Mouse (Mus musculus): ENCODE measurements around the gene Sergef. TPM values are rescaled to one million over a fixed set of nuclear protein-coding genes. Genes with fewer than 3 reads are reported as not detected.

Gene Sergef
- polyA plus RNA-seq, 1 experiment from 2014 or later, result 4.9 TPM

DNA sequence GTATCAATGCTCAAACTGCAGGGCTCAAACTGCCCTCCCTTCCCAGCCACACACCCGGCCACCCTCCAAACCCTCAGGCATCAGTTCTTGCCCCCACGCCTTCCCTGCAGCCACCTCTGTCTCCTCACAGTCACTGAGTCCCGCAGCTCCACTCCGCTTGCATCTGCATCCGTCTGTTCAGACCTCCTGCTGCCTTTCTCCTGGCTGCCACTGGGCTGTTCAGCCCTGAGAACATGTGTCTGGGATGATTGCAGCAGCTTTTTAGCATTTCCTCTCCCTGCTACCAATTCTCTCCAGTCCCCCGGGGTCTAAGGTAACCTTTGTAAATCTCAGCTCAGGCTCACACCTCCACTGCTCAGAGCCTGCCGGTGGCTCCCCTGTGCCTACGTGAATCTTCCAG, 109.7 kb downstream of the Sergef start:
- Histone ChIP-seq H3K9me3 (replicated peaks; ENCODE audit: control insufficient read depth, low read length) (no peaks in the 10 kb centered on the region), H3K9ac (ENCODE audit: low read depth, low read length) (no peak overlapping the region), H3K36me3 (ENCODE audit: control insufficient read depth, insufficient read depth) (no peaks in the 10 kb centered on the region), H3K4me2 (ENCODE audit: low read depth, low read length) (no peak overlapping the region), H3K4me3 (ENCODE audit: low read depth, low read length) (no peak overlapping the region), H3K27ac (ENCODE audit: low read length) (no peak overlapping the region), H3K27me3 (ENCODE audit: control insufficient read depth, insufficient read depth, low read depth, low read length) (no peaks in the 10 kb centered on the region), H3K4me1 (ENCODE audit: control insufficient read depth, low read depth, low read length) (no peaks in the 10 kb centered on the region)
- 63% methylated on average over 8 of the region's 8 CpGs for WGBS (ENCODE audit: insufficient replicate concordance)
- no peak for ATAC-seq (ENCODE audit: low read depth)

GRCm38 (mm10) chr7:46529259-46529658, 110.3 kb downstream of the Sergef start:
- Histone ChIP-seq H3K4me3 (ENCODE audit: low read depth, low read length) (no peak overlapping the region), H3K27me3 (ENCODE audit: control insufficient read depth, insufficient read depth, low read depth, low read length) (no peaks in the 10 kb centered on the region), H3K27ac (ENCODE audit: low read length) (no peak overlapping the region), H3K4me2 (ENCODE audit: low read depth, low read length) (no peak overlapping the region), H3K4me1 (ENCODE audit: control insufficient read depth, low read depth, low read length) (no peaks in the 10 kb centered on the region), H3K36me3 (ENCODE audit: control insufficient read depth, insufficient read depth) (no peaks in the 10 kb centered on the region), H3K9ac (ENCODE audit: low read depth, low read length) (no peak overlapping the region), H3K9me3 (replicated peaks; ENCODE audit: control insufficient read depth, low read length) (no peaks in the 10 kb centered on the region)
- WGBS (ENCODE audit: insufficient replicate concordance), result 78% methylated on average over 5 of the region's 5 CpGs
- no peak for ATAC-seq (ENCODE audit: low read depth)

DNA sequence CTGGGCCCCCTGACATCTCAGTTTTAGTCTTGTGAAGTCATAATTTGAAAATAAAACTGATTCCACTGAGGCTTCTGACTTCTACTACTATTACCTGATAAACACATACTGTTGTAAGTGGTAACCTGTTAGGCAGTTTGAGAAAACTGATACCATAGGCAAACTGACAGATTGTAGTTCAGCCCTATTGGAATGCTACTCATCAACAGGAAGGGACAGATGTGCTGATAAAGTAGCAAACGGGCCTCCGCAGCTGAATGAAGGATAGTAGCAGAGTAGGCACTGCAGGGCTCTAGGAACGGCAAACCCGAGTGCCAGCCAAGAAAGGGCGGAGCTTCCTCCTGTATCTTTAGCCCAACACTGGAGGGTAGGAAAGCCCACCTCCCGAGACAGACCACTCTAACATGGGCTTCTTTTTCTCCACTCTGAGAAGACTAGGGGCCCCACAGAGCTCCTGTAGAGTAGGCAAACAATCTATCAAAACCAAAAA, 112.9 kb downstream of the Sergef start:
- no peaks in the 10 kb centered on the region for H3K36me3 ChIP-seq (ENCODE audit: control insufficient read depth, insufficient read depth)
- no peak overlapping the region for H3K27ac ChIP-seq (ENCODE audit: low read length)
- no peak overlapping the region for H3K4me2 ChIP-seq (ENCODE audit: low read depth, low read length)
- ATAC-seq (ENCODE audit: low read depth), result no peak
- no peaks in the 10 kb centered on the region for H3K27me3 ChIP-seq (ENCODE audit: control insufficient read depth, insufficient read depth, low read depth, low read length)
- H3K4me3 ChIP-seq (ENCODE audit: low read depth, low read length), result no peak overlapping the region
- H3K4me1 ChIP-seq (ENCODE audit: control insufficient read depth, low read depth, low read length), result no peaks in the 10 kb centered on the region
- H3K9ac ChIP-seq (ENCODE audit: low read depth, low read length), result no peak overlapping the region
- WGBS (ENCODE audit: insufficient replicate concordance), result 18% methylated on average over 6 of the region's 6 CpGs
- H3K9me3 ChIP-seq (replicated peaks; ENCODE audit: control insufficient read depth, low read length), result no peaks in the 10 kb centered on the region

GRCm38 (mm10) chr7:46523215-46523614, 116.4 kb downstream of the Sergef start:
- Histone ChIP-seq H3K4me3 (ENCODE audit: low read depth, low read length) (no peak overlapping the region), H3K9ac (ENCODE audit: low read depth, low read length) (no peak overlapping the region), H3K27me3 (ENCODE audit: control insufficient read depth, insufficient read depth, low read depth, low read length) (no peaks in the 10 kb centered on the region), H3K27ac (ENCODE audit: low read length) (no peak overlapping the region), H3K36me3 (ENCODE audit: control insufficient read depth, insufficient read depth) (no peaks in the 10 kb centered on the region), H3K9me3 (replicated peaks; ENCODE audit: control insufficient read depth, low read length) (no peaks in the 10 kb centered on the region), H3K4me1 (ENCODE audit: control insufficient read depth, low read depth, low read length) (no peaks in the 10 kb centered on the region), H3K4me2 (ENCODE audit: low read depth, low read length) (no peak overlapping the region)
- WGBS (ENCODE audit: insufficient replicate concordance), result 44% methylated on average over 7 of the region's 7 CpGs
- ATAC-seq (ENCODE audit: low read depth), result no peak

GRCm38 (mm10) chr7:46521794-46522193, 117.8 kb downstream of the Sergef start:
- H3K4me2 ChIP-seq (ENCODE audit: low read depth, low read length), result no peak overlapping the region
- no peak overlapping the region for H3K27ac ChIP-seq (ENCODE audit: low read length)
- no peak for ATAC-seq (ENCODE audit: low read depth)
- WGBS (ENCODE audit: insufficient replicate concordance), result 77% methylated on average over 17 of the region's 17 CpGs
- no peak overlapping the region for H3K9ac ChIP-seq (ENCODE audit: low read depth, low read length)
- H3K36me3 ChIP-seq (ENCODE audit: control insufficient read depth, insufficient read depth), result no peaks in the 10 kb centered on the region
- no peaks in the 10 kb centered on the region for H3K4me1 ChIP-seq (ENCODE audit: control insufficient read depth, low read depth, low read length)
- no peaks in the 10 kb centered on the region for H3K9me3 ChIP-seq (replicated peaks; ENCODE audit: control insufficient read depth, low read length)
- H3K4me3 ChIP-seq (ENCODE audit: low read depth, low read length), result no peak overlapping the region
- no peaks in the 10 kb centered on the region for H3K27me3 ChIP-seq (ENCODE audit: control insufficient read depth, insufficient read depth, low read depth, low read length)

DNA sequence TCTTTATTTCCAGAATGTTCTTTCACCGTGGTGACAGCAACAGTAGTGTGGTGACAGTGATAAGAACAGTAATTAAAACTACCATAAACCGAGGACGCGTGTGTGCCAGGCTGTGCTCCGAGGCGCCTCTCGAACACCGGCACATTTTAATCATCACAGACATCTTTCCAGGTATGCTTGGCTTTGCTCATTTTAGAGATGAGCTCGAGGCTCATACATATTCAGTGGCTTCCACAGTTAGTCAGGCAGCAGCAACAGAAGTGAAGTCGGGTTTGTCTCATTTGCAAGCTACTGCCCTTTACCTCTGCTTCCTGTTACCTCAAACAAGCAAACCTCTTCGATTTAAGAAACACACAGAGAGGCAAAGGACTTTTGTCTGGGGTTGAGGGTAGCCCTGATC, 120.5 kb downstream of the Sergef start:
- H3K4me1 ChIP-seq (ENCODE audit: control insufficient read depth, low read depth, low read length), result no peaks in the 10 kb centered on the region
- H3K9ac ChIP-seq (ENCODE audit: low read depth, low read length), result no peak overlapping the region
- H3K4me2 ChIP-seq (ENCODE audit: low read depth, low read length), result no peak overlapping the region
- no peak overlapping the region for H3K27ac ChIP-seq (ENCODE audit: low read length)
- H3K9me3 ChIP-seq (replicated peaks; ENCODE audit: control insufficient read depth, low read length), result no peaks in the 10 kb centered on the region
- no peaks in the 10 kb centered on the region for H3K36me3 ChIP-seq (ENCODE audit: control insufficient read depth, insufficient read depth)
- no peak overlapping the region for H3K4me3 ChIP-seq (ENCODE audit: low read depth, low read length)
- no peak for ATAC-seq (ENCODE audit: low read depth)
- H3K27me3 ChIP-seq (ENCODE audit: control insufficient read depth, insufficient read depth, low read depth, low read length), result no peaks in the 10 kb centered on the region
- 51% methylated on average over 11 of the region's 11 CpGs for WGBS (ENCODE audit: insufficient replicate concordance)

DNA sequence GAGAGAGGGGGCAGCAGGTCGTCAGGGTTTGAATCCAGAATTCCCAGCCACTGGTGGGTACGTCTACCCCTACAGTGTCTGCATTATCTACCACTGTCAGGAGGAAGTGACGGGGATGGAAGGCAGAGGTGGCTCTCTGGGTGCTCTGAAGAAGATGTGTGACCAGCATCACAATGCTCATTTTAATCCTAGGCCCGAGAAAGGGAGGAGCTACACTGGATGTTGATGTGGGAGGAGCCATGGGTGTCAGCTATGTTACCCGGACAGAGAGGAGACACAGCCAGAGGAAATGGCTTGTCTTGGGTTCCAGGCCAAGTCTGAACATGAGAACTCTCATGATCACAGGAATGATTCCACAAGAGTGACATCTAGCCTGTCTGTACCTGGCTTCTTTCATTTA, 122.4 kb downstream of the Sergef start:
- no peak overlapping the region for H3K27ac ChIP-seq (ENCODE audit: low read length)
- 41% methylated on average over 5 of the region's 5 CpGs for WGBS (ENCODE audit: insufficient replicate concordance)
- no peak overlapping the region for H3K9ac ChIP-seq (ENCODE audit: low read depth, low read length)
- ATAC-seq (ENCODE audit: low read depth), result no peak
- no peak overlapping the region for H3K4me2 ChIP-seq (ENCODE audit: low read depth, low read length)
- no peak overlapping the region for H3K4me3 ChIP-seq (ENCODE audit: low read depth, low read length)
- H3K27me3 ChIP-seq (ENCODE audit: control insufficient read depth, insufficient read depth, low read depth, low read length), result no peaks in the 10 kb centered on the region
- H3K36me3 ChIP-seq (ENCODE audit: control insufficient read depth, insufficient read depth), result no peaks in the 10 kb centered on the region
- H3K9me3 ChIP-seq (replicated peaks; ENCODE audit: control insufficient read depth, low read length), result no peaks in the 10 kb centered on the region
- no peaks in the 10 kb centered on the region for H3K4me1 ChIP-seq (ENCODE audit: control insufficient read depth, low read depth, low read length)

DNA sequence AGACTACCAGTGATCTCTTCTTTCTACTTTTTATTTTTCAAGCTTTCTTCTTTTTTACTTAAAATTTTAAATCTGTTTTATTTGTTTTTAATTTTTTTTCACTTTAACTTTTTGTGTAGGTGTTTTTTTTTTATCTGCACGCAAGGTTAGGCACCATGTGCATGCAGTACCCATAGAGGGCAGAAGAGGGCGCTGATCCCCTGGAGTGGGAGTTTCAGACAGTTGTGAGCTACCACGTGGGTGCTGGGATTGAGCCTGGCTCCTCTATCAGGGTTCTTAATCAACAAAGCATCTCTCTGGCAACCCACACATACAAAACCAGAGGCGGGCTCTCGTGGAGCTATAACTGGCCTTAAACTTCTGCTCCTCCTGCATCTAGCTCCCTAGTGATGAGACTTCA, 123.6 kb downstream of the Sergef start:
- no peak overlapping the region for H3K9ac ChIP-seq (ENCODE audit: low read depth, low read length)
- H3K9me3 ChIP-seq (replicated peaks; ENCODE audit: control insufficient read depth, low read length), result no peaks in the 10 kb centered on the region
- 68% methylated on average over 5 of the region's 5 CpGs for WGBS (ENCODE audit: insufficient replicate concordance)
- H3K4me2 ChIP-seq (ENCODE audit: low read depth, low read length), result no peak overlapping the region
- no peak overlapping the region for H3K4me3 ChIP-seq (ENCODE audit: low read depth, low read length)
- no peaks in the 10 kb centered on the region for H3K27me3 ChIP-seq (ENCODE audit: control insufficient read depth, insufficient read depth, low read depth, low read length)
- no peak overlapping the region for H3K27ac ChIP-seq (ENCODE audit: low read length)
- no peaks in the 10 kb centered on the region for H3K4me1 ChIP-seq (ENCODE audit: control insufficient read depth, low read depth, low read length)
- H3K36me3 ChIP-seq (ENCODE audit: control insufficient read depth, insufficient read depth), result no peaks in the 10 kb centered on the region
- ATAC-seq (ENCODE audit: low read depth), result no peak

DNA sequence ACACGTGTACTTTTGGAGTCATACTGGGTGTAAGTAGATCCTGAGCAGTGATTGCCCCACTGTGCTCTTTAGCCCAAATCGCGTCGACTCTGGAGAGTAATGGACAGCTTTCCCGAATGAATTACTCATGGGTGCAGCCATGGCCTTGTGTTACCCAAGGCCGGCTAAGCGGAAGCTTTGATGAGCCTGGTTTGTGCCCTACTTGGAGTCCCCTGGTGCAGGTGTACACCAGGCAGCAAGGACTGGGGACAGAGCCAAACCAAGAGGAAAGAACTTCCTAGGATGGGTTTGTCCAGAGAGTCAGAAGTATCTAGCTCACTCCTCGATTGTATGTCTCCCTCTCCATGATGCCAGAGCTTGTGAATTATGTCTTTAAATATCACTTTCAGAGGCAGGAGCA, 124.6 kb downstream of the Sergef start:
- no peak overlapping the region for H3K4me2 ChIP-seq (ENCODE audit: low read depth, low read length)
- no peak overlapping the region for H3K4me3 ChIP-seq (ENCODE audit: low read depth, low read length)
- no peak overlapping the region for H3K9ac ChIP-seq (ENCODE audit: low read depth, low read length)
- H3K4me1 ChIP-seq (ENCODE audit: control insufficient read depth, low read depth, low read length), result no peaks in the 10 kb centered on the region
- H3K27me3 ChIP-seq (ENCODE audit: control insufficient read depth, insufficient read depth, low read depth, low read length), result no peaks in the 10 kb centered on the region
- 76% methylated on average over 8 of the region's 8 CpGs for WGBS (ENCODE audit: insufficient replicate concordance)
- H3K9me3 ChIP-seq (replicated peaks; ENCODE audit: control insufficient read depth, low read length), result no peaks in the 10 kb centered on the region
- no peaks in the 10 kb centered on the region for H3K36me3 ChIP-seq (ENCODE audit: control insufficient read depth, insufficient read depth)
- no peak for ATAC-seq (ENCODE audit: low read depth)
- no peak overlapping the region for H3K27ac ChIP-seq (ENCODE audit: low read length)

All from liver, embryonic 16.5 days (tissue).